Mouse (Mus musculus): ENCODE results near the gene Gpr146.
A peak's percentile ranks its signal among the peaks of the same experiment; 100 is the strongest.
"Not testable (repeated sequence)": the region's sequence is repeated elsewhere in the genome, so short reads cannot be mapped to it uniquely, and the experiment has no call there.

Gene Gpr146

DNA sequence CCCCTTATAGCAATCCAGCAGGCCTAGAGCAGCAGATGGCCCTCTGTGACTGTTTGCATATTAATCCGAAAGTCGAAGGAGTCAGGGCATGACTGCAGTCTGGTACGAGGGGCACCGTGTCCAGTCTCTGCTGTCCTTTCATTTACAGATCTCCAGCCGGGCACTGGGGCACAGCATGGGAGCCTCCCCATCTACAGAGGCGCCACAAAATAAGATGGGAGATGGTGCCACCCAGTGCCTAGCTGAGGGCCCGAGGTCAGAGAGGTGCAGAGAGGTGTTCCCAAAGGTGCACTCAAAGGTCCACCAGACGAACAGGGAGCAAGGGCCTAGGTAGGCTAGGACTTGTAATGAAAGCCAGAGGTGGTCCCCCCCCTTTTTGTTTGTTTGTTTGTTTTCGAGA lies 5.7 kb downstream of the Gpr146 start:
- no peak for DNase-seq

DNA sequence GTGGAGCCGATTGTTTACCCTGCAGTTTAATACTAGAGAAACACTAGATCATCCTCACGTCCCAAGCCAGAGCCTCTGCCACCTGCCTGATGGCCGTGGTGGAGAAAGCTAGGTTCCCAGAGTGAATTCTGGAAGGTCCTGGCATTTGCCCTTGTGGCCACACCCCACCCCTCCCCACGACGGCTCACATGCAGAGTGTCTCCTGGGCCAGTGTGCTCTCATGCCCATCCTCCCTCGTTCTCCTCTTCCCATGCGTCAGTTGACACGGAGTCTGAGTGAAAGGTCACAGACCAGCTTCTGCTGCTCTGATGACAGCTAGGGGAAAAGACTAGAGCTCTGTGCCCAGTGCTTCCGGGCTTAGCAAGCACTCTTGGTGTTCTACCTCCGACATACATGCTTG lies 7.0 kb downstream of the Gpr146 start:
- DNase-seq, result peak; percentile 73

- no peak for DNase-seq
These were observed 8.6 kb downstream of the Gpr146 start for GRCm38 (mm10) chr5:139386047-139386446.

DNA sequence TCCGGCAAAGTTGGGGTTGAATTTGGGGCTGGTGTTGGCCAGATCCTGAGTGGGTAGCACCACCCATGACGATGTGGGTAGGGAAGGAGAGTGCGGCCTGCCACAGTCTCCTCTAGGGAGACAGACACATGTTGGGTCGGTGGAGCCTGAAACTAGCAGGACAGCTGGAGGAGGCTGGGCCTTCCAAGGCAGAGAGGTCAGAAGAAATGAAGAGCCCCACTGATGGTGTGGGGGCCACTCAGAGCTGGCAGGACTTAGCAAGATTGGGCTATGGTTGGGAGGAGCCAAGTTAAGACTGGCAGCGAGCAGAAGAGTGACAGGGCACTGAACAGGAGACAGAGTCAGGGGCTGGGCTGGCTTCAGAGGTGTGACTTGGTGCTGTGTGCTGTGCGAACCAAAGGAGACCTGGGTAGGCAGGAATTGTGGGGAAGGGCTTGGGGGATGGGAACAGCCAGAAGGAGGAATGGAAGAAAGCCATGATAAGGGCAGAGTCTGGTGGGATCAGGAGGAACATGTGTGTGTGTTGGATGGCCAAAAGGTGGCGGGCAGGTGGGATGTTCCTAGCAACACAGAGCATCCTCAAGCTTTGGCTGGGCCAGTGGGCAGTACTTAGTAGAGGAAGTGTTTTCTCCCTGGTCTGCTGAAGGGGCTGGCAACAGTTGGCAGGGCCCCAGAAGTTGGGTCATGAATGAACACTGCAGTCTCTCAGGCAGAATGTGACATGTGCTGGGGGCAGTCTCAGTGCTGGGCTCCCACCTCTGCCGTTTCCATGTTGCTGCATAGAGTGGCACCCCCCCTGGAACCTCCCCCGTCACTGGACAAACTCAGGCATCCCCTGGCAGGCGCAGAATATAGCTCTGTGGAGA lies 10.1 kb downstream of the Gpr146 start:
- DNase-seq, result no peak

DNA sequence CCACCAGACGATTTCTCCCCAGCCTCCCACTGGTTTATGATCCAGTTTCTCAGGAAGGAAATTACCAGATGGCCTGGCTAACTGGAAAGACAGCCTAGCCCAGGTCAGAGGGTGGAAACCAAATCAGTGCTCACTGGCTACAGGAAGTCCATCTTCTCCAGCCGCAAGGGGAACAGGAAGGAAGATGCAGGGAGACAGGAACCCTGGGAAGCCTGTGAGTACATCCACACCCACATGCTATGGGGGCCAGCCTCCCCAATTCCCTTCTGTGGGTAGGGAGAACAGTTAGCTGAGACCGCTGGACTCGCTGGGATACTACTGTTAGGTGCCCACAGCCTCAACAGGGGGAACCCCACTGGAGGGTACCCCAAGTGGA lies 10.7 kb downstream of the Gpr146 start:
- DNase-seq, result peak; percentile 54

- DNase-seq, result no peak
These were observed 11.5 kb downstream of the Gpr146 start for GRCm38 (mm10) chr5:139388694-139389675.

- DNase-seq, result peak; percentile 50
These were observed 12.2 kb downstream of the Gpr146 start for GRCm38 (mm10) chr5:139389676-139390061.

DNA sequence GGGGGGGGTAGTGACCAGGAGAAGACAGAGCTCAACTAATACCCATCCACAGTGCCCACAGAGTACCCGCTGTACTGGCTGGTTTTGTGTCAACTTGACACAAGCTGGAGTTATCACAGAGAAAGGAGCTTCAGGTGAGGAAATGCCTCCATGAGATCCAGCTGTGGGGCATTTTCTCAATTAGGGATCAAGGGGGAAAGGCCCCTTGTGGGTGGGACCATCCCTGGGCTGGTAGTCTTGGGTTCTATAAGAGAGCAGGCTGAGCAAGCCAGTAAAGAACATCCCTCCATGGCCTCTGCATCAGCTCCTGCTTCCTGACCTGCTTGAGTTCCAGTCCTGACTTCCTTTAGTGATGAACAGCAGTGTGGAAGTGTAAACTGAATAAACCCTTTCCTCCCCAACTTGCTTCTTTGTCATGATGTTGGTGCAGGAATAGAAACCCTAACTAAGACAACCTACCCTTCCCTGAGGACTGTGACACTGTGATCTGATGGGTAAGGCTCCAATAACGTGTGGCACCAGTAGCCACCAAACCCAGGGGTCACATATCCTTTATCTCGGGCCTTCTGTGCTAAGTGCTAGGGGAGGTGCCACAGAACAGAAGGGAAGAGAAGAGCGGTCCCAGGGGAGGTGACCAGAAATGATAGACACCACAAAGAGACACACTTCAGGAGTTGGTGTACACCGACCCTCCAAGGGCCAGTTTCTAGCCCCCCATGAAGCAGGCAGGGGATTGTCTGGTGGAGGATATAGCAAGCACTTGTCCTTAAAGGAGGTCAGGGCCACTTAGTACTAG lies 13.0 kb downstream of the Gpr146 start:
- DNase-seq, result not testable (repeated sequence)

DNA sequence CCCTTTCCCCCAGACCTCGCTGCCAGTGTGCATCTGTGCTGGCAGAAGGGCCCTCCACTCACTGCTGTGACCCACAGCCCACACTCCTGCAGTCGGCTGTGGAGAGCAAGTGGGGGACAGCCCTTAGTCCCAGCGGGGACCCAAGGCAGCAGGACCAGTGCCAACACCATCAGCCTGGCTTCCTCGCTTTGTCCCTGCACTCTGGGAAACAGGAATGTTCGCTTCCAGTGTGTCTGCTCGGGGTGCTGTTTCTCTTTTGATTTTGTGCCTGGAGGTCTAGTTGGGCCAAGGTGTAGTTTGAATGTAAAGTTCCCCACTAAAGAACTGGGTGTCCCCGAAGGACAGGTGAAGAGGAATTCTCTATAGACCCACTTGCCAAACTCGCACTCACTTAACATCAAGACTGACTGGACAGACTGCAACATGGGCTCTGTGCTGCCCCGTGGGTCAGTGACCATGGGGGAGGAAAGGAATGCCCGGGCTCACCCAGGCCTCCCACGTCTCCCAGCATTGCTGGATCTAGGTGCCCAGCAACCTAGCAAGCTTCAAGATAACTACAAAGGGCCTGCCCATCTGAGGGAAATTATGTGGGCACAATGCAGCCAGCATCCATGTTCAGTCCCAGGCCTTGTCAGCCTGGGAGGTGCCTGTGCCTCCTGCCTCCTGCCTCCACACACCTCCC lies 14.0 kb downstream of the Gpr146 start:
- no peak for DNase-seq

GRCm38 (mm10) chr5:139392219-139393196 lies 15.0 kb downstream of the Gpr146 start:
- no peak for DNase-seq

DNA sequence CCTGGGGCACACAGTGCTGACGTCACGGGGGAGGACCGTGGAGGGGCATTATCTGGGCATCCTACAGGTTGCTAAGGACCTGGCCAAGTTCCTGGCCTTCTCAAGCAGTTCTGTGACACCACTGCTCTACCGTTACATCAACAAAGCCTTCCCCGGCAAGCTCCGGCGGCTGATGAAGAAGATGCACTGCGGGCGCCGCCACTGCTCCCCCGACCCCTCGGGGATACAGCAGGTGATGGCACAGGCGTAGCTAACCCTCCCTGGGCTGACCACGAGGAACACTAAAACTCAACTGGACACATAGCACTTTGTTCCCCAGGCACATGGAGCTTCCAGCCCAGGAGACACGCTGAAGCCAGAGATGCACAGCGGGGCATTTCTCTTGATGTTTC lies 15.7 kb downstream of the Gpr146 start:
- DNase-seq, result no peak

- DNase-seq, result no peak
These were observed 16.9 kb downstream of the Gpr146 start for GRCm38 (mm10) chr5:139394399-139394798.

GRCm38 (mm10) chr5:139395528-139395927 lies 18.0 kb downstream of the Gpr146 start:
- DNase-seq, result no peak

- DNase-seq, result no peak
These were observed 19.9 kb downstream of the Gpr146 start for GRCm38 (mm10) chr5:139397359-139397916.

GRCm38 (mm10) chr5:139397959-139398753 lies 20.7 kb downstream of the Gpr146 start:
- peak; percentile 96 for DNase-seq

DNA sequence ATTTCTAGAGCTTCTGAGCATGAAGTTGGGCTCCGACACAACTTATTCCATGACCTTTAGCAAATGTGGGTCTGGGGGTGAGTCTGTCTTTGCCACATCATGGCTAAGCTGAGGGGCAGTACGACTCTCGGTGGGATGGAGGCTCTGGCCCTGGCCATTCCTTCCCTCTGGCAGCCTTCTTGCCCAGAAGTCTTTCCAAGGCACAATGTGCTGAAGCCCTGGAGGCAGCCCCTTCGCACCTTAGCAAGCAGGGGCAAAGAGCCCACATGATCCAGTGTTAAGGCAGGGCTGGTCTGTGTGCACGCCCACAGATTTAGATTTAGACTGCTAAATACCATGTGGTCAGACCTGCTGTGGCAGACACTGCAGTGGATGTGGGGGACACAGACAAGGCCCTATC lies 21.3 kb downstream of the Gpr146 start:
- DNase-seq, result no peak

DNA sequence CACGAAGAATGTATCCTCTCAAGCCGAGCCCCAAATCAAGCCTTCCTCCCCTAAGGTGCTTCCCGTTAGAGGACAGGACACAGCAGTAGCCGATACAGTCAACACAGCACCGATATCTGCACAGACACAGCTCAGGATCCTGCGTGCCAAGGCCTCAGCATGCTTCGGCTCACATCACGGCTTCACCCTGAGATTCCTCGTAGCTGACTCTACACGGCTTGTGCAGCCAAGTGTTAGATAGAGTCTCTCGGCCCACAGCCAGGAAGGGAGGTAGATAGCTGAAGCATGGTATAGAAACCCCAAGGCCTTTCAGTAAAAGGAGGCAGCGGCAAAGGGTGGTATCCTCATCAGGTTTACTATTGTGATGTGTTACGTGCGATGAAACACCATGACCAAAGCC lies 22.5 kb downstream of the Gpr146 start:
- no peak for DNase-seq

DNA sequence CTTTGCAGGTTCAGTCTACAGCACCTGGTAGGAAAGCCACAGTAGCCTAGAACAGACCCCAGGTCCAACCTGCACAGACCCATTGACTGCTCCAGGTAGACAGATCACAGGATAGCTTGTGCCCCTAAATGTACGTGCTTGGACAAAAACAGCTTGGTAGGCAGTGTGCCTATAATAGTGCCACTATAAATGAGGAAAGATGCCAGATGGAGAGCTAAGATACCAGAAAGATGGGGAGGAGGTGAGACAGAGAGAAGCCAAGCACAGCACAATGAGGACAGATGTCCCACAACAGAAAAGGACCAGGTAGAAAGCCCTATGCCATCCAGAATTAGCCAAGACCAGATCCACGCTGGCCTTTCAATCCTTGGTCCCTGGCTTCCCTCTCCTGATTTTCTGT lies 24.6 kb downstream of the Gpr146 start:
- DNase-seq, result no peak

- no peak for DNase-seq
These were observed 26.3 kb downstream of the Gpr146 start for GRCm38 (mm10) chr5:139403692-139404260.

All from kidney, adult 11 months (tissue).